Mouse (Mus musculus) liver, adult 2 months (tissue): ENCODE measurements at regions not wholly inside any gene's neighbourhood (a gene's known extent, or its start where the extent isn't known, plus 50 kb on each side); places are given as distances from the start of the nearest gene placed in this dataset.

ENCODE experiments used
- CTCF ChIP-seq: fragments of 200-500 bp; IDR thresholded peaks from 2 replicates; pipeline ENCODE4 v1.5.1; 2011; ENCODE audit warnings: low read depth, low read length, control low read depth
- POLR2A ChIP-seq: fragments of 200-500 bp; IDR thresholded peaks from 2 replicates; pipeline ENCODE4 v1.6.1; 2011; ENCODE audit warnings: low read length, control low read depth; ENCODE audit not compliant: insufficient read depth; ENCODE audit errors: extremely low read depth

GRCm38 (mm10) chr17:64196437-64196836, 135.3 kb downstream of the Pja2 start:
- no peak for TF ChIP-seq CTCF
- no peak for TF ChIP-seq POLR2A
